Mouse (Mus musculus) liver, adult 2 months (tissue): Measurements from ENCODE around the gene Abhd17b.

Experiments
- CTCF ChIP-seq: fragments of 200-500 bp; IDR thresholded peaks from 2 replicates; pipeline ENCODE4 v1.5.1; 2011; ENCODE audit warnings: low read depth, low read length, control low read depth
- POLR2A ChIP-seq: fragments of 200-500 bp; IDR thresholded peaks from 2 replicates; pipeline ENCODE4 v1.6.1; 2011; ENCODE audit warnings: low read length, control low read depth; ENCODE audit not compliant: insufficient read depth; ENCODE audit errors: extremely low read depth

DNA sequence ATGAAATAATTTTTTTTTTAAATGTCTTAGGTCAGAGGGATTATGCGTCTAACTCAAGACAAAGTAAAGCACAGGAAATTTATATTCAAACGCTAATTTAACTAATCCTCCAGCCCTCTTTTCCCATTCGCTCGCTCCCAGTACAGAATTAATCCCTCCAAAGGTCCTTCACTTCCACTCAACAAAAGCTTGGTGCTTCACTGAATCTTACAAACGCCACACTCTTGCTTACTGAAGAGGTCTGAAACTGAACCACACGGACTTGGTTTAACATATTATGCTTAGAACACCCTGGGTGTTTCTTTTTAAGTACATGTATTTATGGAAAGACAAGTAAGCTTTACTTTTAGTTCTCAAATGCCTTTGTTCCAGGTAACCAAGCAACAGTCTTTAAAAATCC is 41.7 kb upstream of the Abhd17b start:
- TF ChIP-seq POLR2A = no peak
- TF ChIP-seq CTCF = no peak
